Mouse (Mus musculus): ENCODE data around the gene Cnih3.

GRCm38 (mm10) chr1:181358526-181358925, 6.1 kb downstream of the Cnih3 start:
- TF ChIP-seq HCFC1 (IDR thresholded peaks at IDR 0.05; ENCODE audit: borderline replicate concordance, insufficient read depth, low read length) (no peak), ZC3H11A (IDR thresholded peaks at IDR 0.05; ENCODE audit: borderline replicate concordance, low read depth, low read length) (no peak)

All from ES-E14 (cell line).